27 mouse cellular contexts compared by ENCODE assay signal in the genomic region with DNA sequence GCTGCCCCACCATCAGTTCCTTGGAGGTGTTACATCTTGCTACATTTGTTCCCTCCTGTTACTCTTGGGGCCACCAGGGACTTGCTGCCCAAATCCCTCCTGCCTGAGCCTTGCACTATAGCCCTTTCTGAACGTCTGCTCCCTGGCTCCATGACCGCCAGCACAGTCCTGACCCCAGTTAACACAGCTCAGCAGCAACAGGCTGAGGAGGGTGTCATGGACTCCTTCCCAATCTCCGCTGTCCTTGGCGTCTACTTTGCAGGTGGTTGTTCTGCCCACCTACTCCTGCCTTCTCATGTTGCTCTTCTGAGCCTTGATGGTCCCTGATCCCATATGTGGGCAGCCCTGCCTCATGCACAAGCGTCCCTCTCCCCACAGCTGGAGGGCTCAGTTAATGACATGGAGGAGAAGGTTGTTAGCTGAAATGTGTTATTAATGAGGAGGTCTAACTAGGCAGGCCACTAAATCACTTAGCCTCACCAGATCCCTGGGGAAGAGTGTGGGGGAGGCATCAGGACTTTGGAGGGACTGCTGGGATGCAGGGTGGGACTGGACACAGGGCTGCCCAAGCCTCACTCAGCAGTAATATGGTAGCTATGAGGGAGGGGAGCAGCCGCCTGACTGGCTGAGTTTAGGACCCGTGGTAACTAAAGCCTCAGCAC. TPM values are rescaled to one million over a fixed set of nuclear protein-coding genes. Genes with fewer than 3 reads are reported as not detected.
A peak's percentile ranks its signal among the peaks of the same experiment; 100 is the strongest.
DNase-seq lines count a peak whose midpoint lies in the region; ATAC-seq lines count a peak whose summit lies in the region.
"Had no signal": no experiment of that assay in that cellular context is flagged by ENCODE, and none has a peak within 500 bp of the region (broad histone marks: within the 10 kb centered on the region; RNA-seq: fewer than 3 reads in every experiment).

No protein-coding gene starts in this region.

- peak; percentile 91 for ATAC-seq in kidney, embryonic 14.5 days (ENCODE audit: low FRiP score, low TSS enrichment)
- ATAC-seq in midbrain, embryonic 13.5 days, result 0 out of 2 replicates have a peak, but pooled peaks have one; percentile 17
- ATAC-seq: forebrain, embryonic 14.5 days; inflammation-experienced regulatory T-cells, adult 6 months had no signal

- peaks cover 30% of the 10 kb centered on the region for H3K4me1 ChIP-seq in kidney, embryonic 14.5 days (ENCODE audit: control insufficient read depth, insufficient read depth, low read length)
- H3K4me1 ChIP-seq in midbrain, embryonic 13.5 days (replicated peaks), result peaks cover 35% of the 10 kb centered on the region
- H3K4me1 ChIP-seq in midbrain, embryonic 10.5 days, result peaks cover 30% of the 10 kb centered on the region
- H3K4me1 ChIP-seq: lung, embryonic 15.5 days had no signal

- H3K4me3 ChIP-seq in kidney, embryonic 14.5 days (ENCODE audit: low read length), result no peak overlapping the region
- H3K4me3 ChIP-seq in midbrain, embryonic 13.5 days (replicated peaks), result no peak overlapping the region
- no peak overlapping the region for H3K4me3 ChIP-seq in midbrain, embryonic 10.5 days
- H3K4me3 ChIP-seq: embryonic facial prominence, embryonic 13.5 days; erythroblast, embryonic 14.5 days; limb, embryonic 15.5 days; lung, embryonic 15.5 days; megakaryocyte, embryonic 14.5 days; neural tube, embryonic 13.5 days had no signal

- peak overlapping the region; percentile 69; the same call in 1 of the 2 replicates for H3K27ac ChIP-seq in kidney, embryonic 14.5 days (ENCODE audit: low read depth, low read length)
- H3K27ac ChIP-seq in midbrain, embryonic 13.5 days, result no peak overlapping the region
- no peak overlapping the region for H3K27ac ChIP-seq in midbrain, embryonic 10.5 days (replicated peaks)
- H3K27ac ChIP-seq: embryonic facial prominence, embryonic 13.5 days; limb, embryonic 15.5 days; liver, embryonic 14.5 days; lung, embryonic 15.5 days; neural tube, embryonic 13.5 days had no signal

- 14% methylated on average over 7 of the region's 7 CpGs for WGBS in kidney, embryonic 14.5 days
- 63% methylated on average over 7 of the region's 7 CpGs for WGBS in midbrain, embryonic 13.5 days
- WGBS in midbrain, embryonic 10.5 days, result 72% methylated on average over 7 of the region's 7 CpGs

- H3K36me3 ChIP-seq in kidney, embryonic 14.5 days (ENCODE audit: control insufficient read depth, insufficient read depth, low read length), result no peaks in the 10 kb centered on the region
- H3K36me3 ChIP-seq in midbrain, embryonic 13.5 days, result no peaks in the 10 kb centered on the region
- H3K36me3 ChIP-seq in midbrain, embryonic 10.5 days, result no peaks in the 10 kb centered on the region
- H3K36me3 ChIP-seq: embryonic facial prominence, embryonic 13.5 days; limb, embryonic 15.5 days; lung, embryonic 15.5 days; neural tube, embryonic 13.5 days had no signal

- no peak overlapping the region for H3K4me2 ChIP-seq in kidney, embryonic 14.5 days (replicated peaks; ENCODE audit: low read depth, low read length)
- no peak overlapping the region for H3K4me2 ChIP-seq in midbrain, embryonic 13.5 days (replicated peaks)
- H3K4me2 ChIP-seq: embryonic facial prominence, embryonic 13.5 days; heart, embryonic 11.5 days; limb, embryonic 15.5 days; lung, embryonic 15.5 days; neural tube, embryonic 13.5 days had no signal

- H3K9me3 ChIP-seq in kidney, embryonic 14.5 days (ENCODE audit: control insufficient read depth, low read length), result no peaks in the 10 kb centered on the region
- H3K9me3 ChIP-seq in midbrain, embryonic 13.5 days, result no peaks in the 10 kb centered on the region
- H3K9me3 ChIP-seq in midbrain, embryonic 10.5 days (replicated peaks), result no peaks in the 10 kb centered on the region
- H3K9me3 ChIP-seq: embryonic facial prominence, embryonic 13.5 days; limb, embryonic 15.5 days; lung, embryonic 15.5 days; megakaryocyte, embryonic 14.5 days; neural tube, embryonic 13.5 days had no signal

- no peak overlapping the region for H3K9ac ChIP-seq in kidney, embryonic 14.5 days (ENCODE audit: low read depth, low read length)
- no peak overlapping the region for H3K9ac ChIP-seq in midbrain, embryonic 13.5 days (replicated peaks)
- H3K9ac ChIP-seq: embryonic facial prominence, embryonic 13.5 days; limb, embryonic 15.5 days; liver, embryonic 14.5 days; lung, embryonic 15.5 days; neural tube, embryonic 13.5 days had no signal

- no peak for DNase-seq in kidney, postnatal 25 days
- DNase-seq in midbrain, embryonic 10.5 days (ENCODE audit: low spot score), result no peak
- DNase-seq in hindlimb bud, embryonic 11.5 days (ENCODE audit: extremely low spot score, low read depth, low spot score), result peak; percentile 54
- DNase-seq in mesoderm, embryonic 11.5 days (ENCODE audit: low read depth, low spot score), result peak; percentile 57
- DNase-seq in urinary bladder, postnatal 25 days (ENCODE audit: low spot score), result no peak
- DNase-seq: adrenal gland, adult 2 months; cerebellum, adult 11 months; cerebellum, adult 9-11 months; gastrocnemius, postnatal 10 days; kidney, postnatal 14 days; lung, postnatal 36 days; retina, postnatal 1 day; right cerebral cortex, postnatal 25 days; spleen, adult 18-20 months had no signal

- no peaks in the 10 kb centered on the region for H3K27me3 ChIP-seq in kidney, embryonic 14.5 days (ENCODE audit: control insufficient read depth, insufficient read depth, low read length)
- no peaks in the 10 kb centered on the region for H3K27me3 ChIP-seq in midbrain, embryonic 13.5 days
- no peaks in the 10 kb centered on the region for H3K27me3 ChIP-seq in midbrain, embryonic 10.5 days (ENCODE audit: low read depth, poor library complexity, severe bottlenecking)
- H3K27me3 ChIP-seq: limb, embryonic 15.5 days; lung, embryonic 15.5 days; neural tube, embryonic 13.5 days had no signal

RNA-seq across cellular contexts. Expression of a gene that starts 14.1 kb away (rescaled TPM):
- polyA plus RNA-seq in kidney, embryonic 14.5 days (2014; fragmentation: Nextera tagmentation; extraction: Ambion mirVana), result not detected in 2 replicates
- polyA plus RNA-seq in midbrain, embryonic 13.5 days (2015; fragmentation: Nextera tagmentation; extraction: Ambion mirVana), result 0.09 TPM in 1 of 2 replicates, not detected in the other
- polyA plus RNA-seq in midbrain, embryonic 10.5 days (2016; fragmentation: Nextera tagmentation; extraction: Ambion mirVana), result not detected in 2 replicates
- polyA plus RNA-seq: adrenal gland, adult 2 months; embryonic facial prominence, embryonic 13.5 days; erythroblast, embryonic 14.5 days; heart, embryonic 11.5 days; heart, postnatal 0 days; inflammation-experienced regulatory T-cells, adult 6 months; limb, embryonic 15.5 days; liver, embryonic 14.5 days; lung, embryonic 15.5 days; neural tube, embryonic 13.5 days had no signal

RNA-seq across cellular contexts. Expression of a gene that starts 31.4 kb away (rescaled TPM):
- 14.4 and 17.2 TPM in 2 replicates for polyA plus RNA-seq in kidney, embryonic 14.5 days (2014; fragmentation: Nextera tagmentation; extraction: Ambion mirVana)
- polyA plus RNA-seq in midbrain, embryonic 13.5 days (2015; fragmentation: Nextera tagmentation; extraction: Ambion mirVana), result 10.1 and 11.9 TPM in 2 replicates
- 9.4 and 11.3 TPM in 2 replicates for polyA plus RNA-seq in midbrain, embryonic 10.5 days (2016; fragmentation: Nextera tagmentation; extraction: Ambion mirVana)

RNA-seq across cellular contexts. Expression of a gene that starts 44.9 kb away (rescaled TPM):
- polyA plus RNA-seq in kidney, embryonic 14.5 days (2014; fragmentation: Nextera tagmentation; extraction: Ambion mirVana), result 78.3 and 83.4 TPM in 2 replicates
- 100 and 115 TPM in 2 replicates for polyA plus RNA-seq in midbrain, embryonic 13.5 days (2015; fragmentation: Nextera tagmentation; extraction: Ambion mirVana)
- polyA plus RNA-seq in midbrain, embryonic 10.5 days (2016; fragmentation: Nextera tagmentation; extraction: Ambion mirVana), result 127 and 132 TPM in 2 replicates

RNA-seq across cellular contexts. Expression of a gene that starts 45.0 kb away (rescaled TPM):
- 846 and 1,191 TPM in 2 replicates for polyA plus RNA-seq in kidney, embryonic 14.5 days (2014; fragmentation: Nextera tagmentation; extraction: Ambion mirVana)
- polyA plus RNA-seq in midbrain, embryonic 13.5 days (2015; fragmentation: Nextera tagmentation; extraction: Ambion mirVana), result 519 and 564 TPM in 2 replicates
- 1,186 and 1,334 TPM in 2 replicates for polyA plus RNA-seq in midbrain, embryonic 10.5 days (2016; fragmentation: Nextera tagmentation; extraction: Ambion mirVana)

RNA-seq across cellular contexts. Expression of a gene that starts 54.6 kb away (rescaled TPM):
- polyA plus RNA-seq in kidney, embryonic 14.5 days (2014; fragmentation: Nextera tagmentation; extraction: Ambion mirVana), result 1.2 and 1.9 TPM in 2 replicates
- not detected in 2 replicates for polyA plus RNA-seq in midbrain, embryonic 13.5 days (2015; fragmentation: Nextera tagmentation; extraction: Ambion mirVana)
- polyA plus RNA-seq in midbrain, embryonic 10.5 days (2016; fragmentation: Nextera tagmentation; extraction: Ambion mirVana), result 1.9 and 2.2 TPM in 2 replicates
- polyA plus RNA-seq: adrenal gland, adult 2 months; erythroblast, embryonic 14.5 days; heart, embryonic 11.5 days; inflammation-experienced regulatory T-cells, adult 6 months; limb, embryonic 15.5 days had no signal

Comparison
In these comparisons a context has a peak if more than half of its experiments do, and no peak if none do; other contexts are left out.
1. DNase-seq: peak in hindlimb bud, embryonic 11.5 days (single experiment) and mesoderm, embryonic 11.5 days (single experiment); none in kidney, postnatal 25 days (0 of 2), midbrain, embryonic 10.5 days (single experiment) and urinary bladder, postnatal 25 days (single experiment).